Mouse (Mus musculus) olfactory bulb, adult 2 months (tissue): ENCODE measurements around the gene Traf7. TPM values are rescaled to one million over a fixed set of nuclear protein-coding genes. Genes with fewer than 3 reads are reported as not detected.

Source experiments
- H3K27ac ChIP-seq: fragments of 200-500 bp; 2 replicates; pipeline ENCODE4 v1.5.1; 2012; ENCODE audit warnings: low read depth, low read length; ENCODE audit not compliant: insufficient read depth
- H3K4me1 ChIP-seq: fragments of 200-500 bp; 2 replicates; pipeline ENCODE4 v1.6.1; 2012; ENCODE audit warnings: low read length; ENCODE audit not compliant: control insufficient read depth, insufficient read depth
- H3K4me3 ChIP-seq: fragments of 200-500 bp; 2 replicates; pipeline ENCODE4 v1.5.1; 2012; ENCODE audit warnings: mild to moderate bottlenecking, low read depth, low read length, moderate library complexity; ENCODE audit not compliant: insufficient read depth
- CTCF ChIP-seq: fragments of 200-500 bp; IDR thresholded peaks from 2 replicates; pipeline ENCODE4 v1.5.1; 2012; ENCODE audit warnings: low read depth, mild to moderate bottlenecking, low read length, moderate library complexity; ENCODE audit not compliant: insufficient read depth
- POLR2A ChIP-seq: fragments of 200-500 bp; IDR thresholded peaks from 2 replicates; pipeline ENCODE4 v1.6.1; 2012; ENCODE audit warnings: mild to moderate bottlenecking, low read depth, low read length, moderate library complexity; ENCODE audit not compliant: insufficient read depth
- WGBS: fragments of 180-500 bp; shearing (Covaris S2); methylation state at CpG from one replicate; pipeline ENCODE4 v1.1.7; 2018; 5-methylcytosine and 5-hydroxymethylcytosine counted together
- polyA plus RNA-seq: library from polyadenylated mRNA; stranded (reverse); fragments of >200 nt; gene quantifications from 2 replicates; pipeline ENCODE4 v1.2.4, GENCODE M21; 2012; ENCODE audit warnings: low replicate concordance; ENCODE audit not compliant: missing spikeins, insufficient read depth, insufficient read length

Traf7 gene
- polyA plus RNA-seq, 1 experiment: not detected

DNA sequence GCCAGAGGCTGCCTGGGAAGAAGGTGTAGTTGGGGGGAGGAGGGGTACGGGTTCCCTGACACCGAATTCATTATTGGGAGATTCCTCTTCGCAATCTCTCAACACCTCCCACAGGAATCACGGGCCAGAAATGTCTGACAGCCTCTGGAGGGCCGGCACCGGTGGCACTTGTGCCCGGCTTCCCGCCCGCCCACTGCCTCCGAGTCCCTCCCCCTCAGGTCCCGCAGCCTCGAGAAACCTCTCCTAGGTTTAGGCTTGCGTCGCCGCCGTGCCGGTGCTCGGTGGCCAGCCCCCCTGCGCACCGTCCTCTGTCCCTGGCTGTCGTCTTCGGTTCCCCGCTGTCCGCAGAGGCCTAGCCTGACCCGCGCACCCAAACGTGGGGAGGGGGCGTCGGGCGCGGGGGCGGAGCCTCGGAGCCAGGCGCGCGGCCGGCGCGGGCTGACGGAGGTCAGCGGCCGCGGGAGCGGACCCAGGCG lies 39.5 kb downstream of the Traf7 start, which contains the start of gene Caskin1:
TSS of gene Caskin1 (plus strand) at position 416 of the 476 bp plus-strand sequence.
- WGBS: under 1% methylated on average over 45 of the region's 45 CpGs
- Histone ChIP-seq H3K4me3 (peak within 1 kb of the TSS; percentile 87), H3K4me1 (peaks cover 26% of the 10 kb centered on the region), H3K27ac (peak within 1 kb of the TSS; percentile 94)
- no peak for TF ChIP-seq POLR2A
- TF ChIP-seq CTCF: no peak

- Histone ChIP-seq H3K4me1 (peaks cover 20% of the 10 kb centered on the region), H3K27ac (peak overlapping the region; percentile 46), H3K4me3 (no peak overlapping the region)
- TF ChIP-seq CTCF: no peak
- no peak for TF ChIP-seq POLR2A
- WGBS: 39% methylated on average over 11 of the region's 11 CpGs
These were observed 42.5 kb downstream of the Traf7 start for GRCm38 (mm10) chr17:24485090-24485860.

GRCm38 (mm10) chr17:24483495-24483894 lies 44.2 kb downstream of the Traf7 start:
- no peak for TF ChIP-seq POLR2A
- no peak for TF ChIP-seq CTCF
- peaks cover 11% of the 10 kb centered on the region for H3K4me1 ChIP-seq
- WGBS: 96% methylated on average over 3 of the region's 3 CpGs
- H3K4me3 ChIP-seq: no peak overlapping the region
- H3K27ac ChIP-seq: no peak overlapping the region

DNA sequence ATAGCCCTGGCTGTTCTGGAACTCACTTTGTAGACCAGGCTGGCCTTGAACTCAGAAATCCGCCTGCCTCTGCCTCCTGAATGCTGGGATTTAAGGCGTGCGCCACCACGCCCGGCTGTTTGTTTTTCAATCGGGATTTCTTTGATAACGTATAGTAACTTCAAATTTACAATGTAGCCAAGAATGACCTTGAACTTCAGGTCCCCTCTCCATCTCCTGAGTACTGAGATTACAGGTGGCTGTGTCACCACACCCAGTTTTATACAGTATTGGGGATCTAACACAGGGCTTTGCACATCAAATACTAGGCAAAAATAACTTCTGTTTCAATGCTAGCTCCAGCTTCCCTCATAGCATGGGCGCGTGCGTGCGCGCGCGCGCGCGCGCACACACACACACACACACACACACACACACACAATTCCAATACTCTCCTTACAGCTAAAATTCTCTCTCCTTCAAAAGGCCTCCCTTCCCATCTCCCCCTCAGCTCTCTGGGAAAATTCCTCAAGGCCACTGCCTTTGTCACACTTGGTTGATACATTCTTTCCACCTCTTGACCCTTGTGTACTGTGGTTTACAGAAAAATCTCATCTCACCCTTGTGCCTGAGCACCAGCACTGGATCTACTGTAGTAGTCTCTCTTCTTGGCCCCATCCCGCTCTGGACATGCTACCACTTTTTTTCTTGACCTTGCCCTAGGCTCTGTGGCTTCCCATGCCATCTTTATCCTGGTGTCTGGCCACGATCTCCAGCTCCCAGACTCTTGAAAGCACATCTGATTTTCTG lies 46.5 kb downstream of the Traf7 start:
- no peak overlapping the region for H3K4me3 ChIP-seq
- H3K4me1 ChIP-seq: peaks cover 16% of the 10 kb centered on the region
- no peak overlapping the region for H3K27ac ChIP-seq
- TF ChIP-seq CTCF: no peak
- no peak for TF ChIP-seq POLR2A
- 97% methylated on average over 20 of the region's 20 CpGs for WGBS

GRCm38 (mm10) chr17:24480201-24480826 lies 47.4 kb downstream of the Traf7 start:
- H3K4me3 ChIP-seq: no peak overlapping the region
- WGBS: 45% methylated on average over 3 of the region's 3 CpGs
- no peak overlapping the region for H3K27ac ChIP-seq
- no peak for TF ChIP-seq POLR2A
- TF ChIP-seq CTCF: no peak
- H3K4me1 ChIP-seq: peaks cover 11% of the 10 kb centered on the region

DNA sequence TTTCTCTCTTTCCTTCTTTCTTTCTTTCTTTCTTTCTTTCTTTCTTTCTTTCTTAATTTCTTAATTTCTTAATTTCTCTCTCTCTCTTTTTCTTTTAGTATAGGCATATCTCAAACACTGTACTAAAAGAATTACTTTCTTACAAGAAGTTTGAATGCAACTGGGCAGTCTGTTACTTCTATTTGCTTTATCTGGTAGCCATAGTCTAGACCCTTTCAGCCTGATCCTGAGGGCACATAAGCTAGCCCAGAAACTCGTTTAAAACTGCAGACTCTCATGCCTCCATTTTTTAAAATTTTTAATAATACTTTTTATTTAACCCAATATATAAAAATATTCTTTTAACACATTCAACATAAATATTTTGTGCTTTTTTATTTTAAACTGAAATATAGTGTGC lies 48.3 kb downstream of the Traf7 start:
- no peak overlapping the region for H3K4me3 ChIP-seq
- H3K4me1 ChIP-seq: peaks cover 14% of the 10 kb centered on the region
- 13% methylated on average over 1 of the region's 1 CpGs for WGBS
- H3K27ac ChIP-seq: no peak overlapping the region
- TF ChIP-seq POLR2A: no peak
- no peak for TF ChIP-seq CTCF

GRCm38 (mm10) chr17:24478663-24479380 lies 48.9 kb downstream of the Traf7 start, which contains the start of gene Mlst8:
TSS of gene Mlst8 (minus strand) at chr17:24479078.
- WGBS: under 1% methylated on average over 48 of the region's 48 CpGs
- peak within 1 kb of the TSS; percentile 79 for H3K4me3 ChIP-seq
- TF ChIP-seq POLR2A (0 out of 2 replicates have a peak, but pooled peaks have one; percentile 48), CTCF (peak; percentile 96)
- H3K4me1 ChIP-seq: peaks cover 20% of the 10 kb centered on the region
- H3K27ac ChIP-seq: peak within 1 kb of the TSS; percentile 90

- WGBS: 37% methylated on average over 11 of the region's 11 CpGs
These were observed 49.6 kb downstream of the Traf7 start for GRCm38 (mm10) chr17:24477985-24478600.

More at GRCm38 (mm10) chr17:24477985-24478600, 49.6 kb downstream of the Traf7 start:
- peak overlapping the region; percentile 5; the same call in 1 of the 2 replicates for H3K27ac ChIP-seq
- TF ChIP-seq CTCF (no peak), POLR2A (no peak)
- peak overlapping the region; percentile 79 for H3K4me3 ChIP-seq
- H3K4me1 ChIP-seq: peaks cover 24% of the 10 kb centered on the region
